Mouse (Mus musculus): ENCODE measurements at regions not wholly inside any gene's neighbourhood (a gene's known extent, or its start where the extent isn't known, plus 50 kb on each side); places are given as distances from the start of the nearest gene placed in this dataset.

GRCm38 (mm10) chr11:112140058-112140457 is 642.0 kb upstream of the Sox9 start:
- DNase-seq = no peak

- no peak for DNase-seq
Measured at GRCm38 (mm10) chr11:112140495-112140894, 641.5 kb upstream of the Sox9 start.

GRCm38 (mm10) chr11:112140912-112141311 is 641.1 kb upstream of the Sox9 start:
- DNase-seq = no peak

GRCm38 (mm10) chr11:112152051-112152450 is 630.0 kb upstream of the Sox9 start:
- no peak for DNase-seq

GRCm38 (mm10) chr11:112153198-112153597 is 628.8 kb upstream of the Sox9 start:
- no peak for DNase-seq

GRCm38 (mm10) chr11:112154712-112155319 is 627.2 kb upstream of the Sox9 start:
- DNase-seq = no peak

GRCm38 (mm10) chr11:112155339-112155955 is 626.6 kb upstream of the Sox9 start:
- no peak for DNase-seq

- no peak for DNase-seq
Measured at GRCm38 (mm10) chr11:112163681-112164265, 618.3 kb upstream of the Sox9 start.

- DNase-seq = no peak
Measured at GRCm38 (mm10) chr11:112173585-112173984, 608.4 kb upstream of the Sox9 start.

GRCm38 (mm10) chr11:112175302-112175701 is 606.7 kb upstream of the Sox9 start:
- no peak for DNase-seq

GRCm38 (mm10) chr11:112180666-112181065 is 601.4 kb upstream of the Sox9 start:
- no peak for DNase-seq

- no peak for DNase-seq
Measured at GRCm38 (mm10) chr11:112197620-112198268, 584.3 kb upstream of the Sox9 start.

- no peak for DNase-seq
Measured at GRCm38 (mm10) chr11:112204561-112204960, 577.5 kb upstream of the Sox9 start.

GRCm38 (mm10) chr11:112209414-112209813 is 572.6 kb upstream of the Sox9 start:
- peak; percentile 9 for DNase-seq

- no peak for DNase-seq
Measured at GRCm38 (mm10) chr11:112219046-112219720, 562.8 kb upstream of the Sox9 start.

- no peak for DNase-seq
Measured at GRCm38 (mm10) chr11:112234492-112235116, 547.4 kb upstream of the Sox9 start.

GRCm38 (mm10) chr11:112238960-112239884 is 542.8 kb upstream of the Sox9 start:
- DNase-seq = peak; percentile 5

GRCm38 (mm10) chr11:112252548-112252947 is 529.5 kb upstream of the Sox9 start:
- DNase-seq = no peak

GRCm38 (mm10) chr11:112253061-112253460 is 529.0 kb upstream of the Sox9 start:
- no peak for DNase-seq

- no peak for DNase-seq
Measured at GRCm38 (mm10) chr11:112256326-112256725, 525.7 kb upstream of the Sox9 start.

GRCm38 (mm10) chr11:112264077-112264476 is 517.9 kb upstream of the Sox9 start:
- DNase-seq = no peak

GRCm38 (mm10) chr11:112270911-112271310 is 511.1 kb upstream of the Sox9 start:
- DNase-seq = no peak
